Mouse (Mus musculus) MEL (cell line): ENCODE measurements around the gene Afg1l. TPM values are rescaled to one million over a fixed set of nuclear protein-coding genes. Genes with fewer than 3 reads are reported as not detected.

Experiments
- DNase-seq: peaks from one replicate; pipeline ENCODE4 v3.0.0; 2011; ENCODE audit warnings: low read depth, low spot score
- H3K27ac ChIP-seq: 2 replicates; pipeline ENCODE4 v1.5.1; 2012; ENCODE audit warnings: low read depth, mild to moderate bottlenecking, control low read depth, low read length, moderate library complexity; ENCODE audit not compliant: control insufficient read depth
- H3K27me3 ChIP-seq, 2 experiments: fragments of 150-350 bp in 1 of 2; sonication (generic) in 1 of 2; 2 replicates each; pipeline ENCODE4 v1.6.1; 2012; ENCODE audit warnings: low read length in 2 of 2, mild to moderate bottlenecking in 2 of 2, improper control_type of control experiment in 1 of 2, moderate library complexity in 1 of 2; ENCODE audit not compliant: insufficient read depth in 2 of 2, control insufficient read depth in 1 of 2
- H3K36me3 ChIP-seq, 2 experiments: 2 replicates each; pipeline ENCODE4 v1.6.1; 2012 to 2014; ENCODE audit warnings: low read length in 2 of 2, improper control_type of control experiment in 1 of 2, inconsistent platforms in 1 of 2, mild to moderate bottlenecking in 1 of 2; ENCODE audit not compliant: insufficient read depth in 2 of 2, control insufficient read depth in 1 of 2
- H3K4me1 ChIP-seq, 2 experiments: fragments of 150-350 bp in 1 of 2; sonication (generic) in 1 of 2; 2 replicates each; pipeline ENCODE4 v1.6.1; 2012; ENCODE audit warnings: low read length in 2 of 2, improper control_type of control experiment in 1 of 2, mild to moderate bottlenecking in 1 of 2; ENCODE audit not compliant: insufficient read depth in 2 of 2, control insufficient read depth in 1 of 2
- H3K4me3 ChIP-seq, 2 experiments: fragments of 150-350 bp in 1 of 2; sonication (generic) in 1 of 2; 2 replicates each; pipeline ENCODE4 v1.5.1; 2012; ENCODE audit warnings: low read depth in 2 of 2, low read length in 2 of 2, mild to moderate bottlenecking in 2 of 2, moderate library complexity in 2 of 2, control low read depth in 1 of 2, improper control_type of control experiment in 1 of 2; ENCODE audit not compliant: control insufficient read depth in 1 of 2, insufficient read depth in 1 of 2
- H3K79me2 ChIP-seq: 2 replicates; pipeline ENCODE4 v1.6.1; 2012; ENCODE audit warnings: mild to moderate bottlenecking, low read length, moderate library complexity; ENCODE audit not compliant: control insufficient read depth, poor library complexity, insufficient read depth
- H3K9ac ChIP-seq: 2 replicates; pipeline ENCODE4 v1.6.1; 2012; ENCODE audit warnings: low read depth, mild to moderate bottlenecking, control low read depth, low read length, moderate library complexity; ENCODE audit not compliant: control insufficient read depth, poor library complexity, severe bottlenecking
- H3K9me3 ChIP-seq: fragments of 150-350 bp; sonication (generic); replicated peaks from 2 replicates; pipeline ENCODE4 v1.6.1; 2012; ENCODE audit warnings: mild to moderate bottlenecking, low read length, improper control_type of control experiment, moderate library complexity; ENCODE audit not compliant: insufficient read depth
- CHD1 ChIP-seq: IDR thresholded peaks from 2 replicates; pipeline ENCODE4 v1.6.1; 2012; ENCODE audit warnings: low read depth, mild to moderate bottlenecking, inconsistent platforms, low read length, improper control_type of control experiment
- CHD2 ChIP-seq: IDR thresholded peaks from 2 replicates; pipeline ENCODE4 v1.6.1; 2011; ENCODE audit warnings: low read length, improper control_type of control experiment
- CTCF ChIP-seq, 3 experiments: IDR thresholded peaks in 2 of 3; conservative IDR thresholded peaks in 1 of 3; 2 replicates each; pipeline ENCODE4 v1.5.1; 2011 to 2012; ENCODE audit warnings: low read length in 3 of 3, low read depth in 2 of 3, mild to moderate bottlenecking in 2 of 3, improper control_type of control experiment in 1 of 3, inconsistent platforms in 1 of 3, mixed read lengths in 1 of 3, moderate library complexity in 1 of 3; ENCODE audit not compliant: control insufficient read depth in 1 of 3, insufficient read depth in 1 of 3, poor library complexity in 1 of 3, severe bottlenecking in 1 of 3
- E2F4 ChIP-seq: IDR thresholded peaks from 2 replicates; pipeline ENCODE4 v1.6.1; 2011; ENCODE audit warnings: low read depth, low read length, improper control_type of control experiment, borderline replicate concordance
- ELF1 ChIP-seq: IDR thresholded peaks from 2 replicates; pipeline ENCODE4 v1.6.1; 2014; ENCODE audit warnings: low read depth, mild to moderate bottlenecking, inconsistent platforms, low read length, improper control_type of control experiment, moderate library complexity
- EP300 ChIP-seq, 2 experiments: IDR thresholded peaks; 2 replicates each; pipeline ENCODE4 v1.6.1; 2011; ENCODE audit warnings: improper control_type of control experiment in 2 of 2, low read length in 2 of 2, low read depth in 1 of 2, mild to moderate bottlenecking in 1 of 2
- ETS1 ChIP-seq: IDR thresholded peaks from 2 replicates; pipeline ENCODE4 v1.6.1; 2012; ENCODE audit warnings: low read depth, mild to moderate bottlenecking, inconsistent platforms, low read length, improper control_type of control experiment, moderate library complexity
- GABPA ChIP-seq: IDR thresholded peaks from 2 replicates; pipeline ENCODE4 v1.6.1; 2012; ENCODE audit warnings: low read depth, mild to moderate bottlenecking, inconsistent platforms, low read length, improper control_type of control experiment, moderate library complexity
- GATA1 ChIP-seq: IDR thresholded peaks from 2 replicates; pipeline ENCODE4 v1.6.1; 2011; ENCODE audit warnings: low read depth, low read length, improper control_type of control experiment
- HCFC1 ChIP-seq: IDR thresholded peaks from 2 replicates; pipeline ENCODE4 v1.6.1; 2012; ENCODE audit warnings: low read depth, mild to moderate bottlenecking, inconsistent platforms, low read length, improper control_type of control experiment, moderate library complexity
- KAT2A ChIP-seq: conservative IDR thresholded peaks from 2 replicates; pipeline ENCODE4 v1.6.1; 2012; ENCODE audit warnings: low read depth, low read length, improper control_type of control experiment, inconsistent platforms
- MAFK ChIP-seq: IDR thresholded peaks from 2 replicates; pipeline ENCODE4 v1.6.1; 2011; ENCODE audit warnings: low read depth, mild to moderate bottlenecking, low read length, improper control_type of control experiment, borderline replicate concordance
- MAX ChIP-seq: IDR thresholded peaks from 2 replicates; pipeline ENCODE4 v1.6.1; 2011; ENCODE audit warnings: low read length, improper control_type of control experiment
- MAZ ChIP-seq: IDR thresholded peaks from 2 replicates; pipeline ENCODE4 v1.6.1; 2012; ENCODE audit warnings: low read depth, mild to moderate bottlenecking, inconsistent platforms, low read length, improper control_type of control experiment
- MEF2A ChIP-seq: IDR thresholded peaks from 2 replicates; pipeline ENCODE4 v1.6.1; 2014; ENCODE audit warnings: low read depth, mild to moderate bottlenecking, inconsistent platforms, low read length, improper control_type of control experiment; ENCODE audit not compliant: poor library complexity, insufficient replicate concordance, severe bottlenecking; ENCODE audit errors: extremely low read depth
- MYB ChIP-seq: IDR thresholded peaks from 2 replicates; pipeline ENCODE4 v1.6.1; 2011; ENCODE audit warnings: mild to moderate bottlenecking, low read depth, low read length, improper control_type of control experiment
- MYC ChIP-seq: IDR thresholded peaks from 2 replicates; pipeline ENCODE4 v1.6.1; 2011; ENCODE audit warnings: low read depth, mild to moderate bottlenecking, low read length, improper control_type of control experiment, moderate library complexity
- POLR2AphosphoS2 ChIP-seq: IDR thresholded peaks from 2 replicates; pipeline ENCODE4 v1.6.1; 2011; ENCODE audit warnings: low read length, improper control_type of control experiment
- RAD21 ChIP-seq: IDR thresholded peaks from 2 replicates; pipeline ENCODE4 v1.6.1; 2011; ENCODE audit warnings: mild to moderate bottlenecking, low read depth, low read length, improper control_type of control experiment
- RCOR1 ChIP-seq: IDR thresholded peaks from 2 replicates; pipeline ENCODE4 v1.6.1; 2012; ENCODE audit warnings: low read depth, mild to moderate bottlenecking, inconsistent platforms, low read length, improper control_type of control experiment
- SMC3 ChIP-seq: IDR thresholded peaks from 2 replicates; pipeline ENCODE4 v1.6.1; 2011; ENCODE audit warnings: low read depth, low read length, improper control_type of control experiment
- TAL1 ChIP-seq: IDR thresholded peaks from 2 replicates; pipeline ENCODE4 v1.6.1; 2012; ENCODE audit warnings: mild to moderate bottlenecking, inconsistent platforms, low read length, moderate library complexity, mixed read lengths
- TBP ChIP-seq: IDR thresholded peaks from 2 replicates; pipeline ENCODE4 v1.8.0; 2011; ENCODE audit warnings: low read depth, low read length, improper control_type of control experiment
- TCF12 ChIP-seq: IDR thresholded peaks from 2 replicates; pipeline ENCODE4 v1.6.1; 2014; ENCODE audit warnings: low read depth, mild to moderate bottlenecking, inconsistent platforms, low read length, improper control_type of control experiment, moderate library complexity
- UBTF ChIP-seq: IDR thresholded peaks from 2 replicates; pipeline ENCODE4 v1.6.1; 2012; ENCODE audit warnings: low read depth, mild to moderate bottlenecking, inconsistent platforms, low read length, improper control_type of control experiment, moderate library complexity, borderline replicate concordance; ENCODE audit not compliant: insufficient read depth
- USF1 ChIP-seq: IDR thresholded peaks from 2 replicates; pipeline ENCODE4 v1.6.1; 2014; ENCODE audit warnings: low read depth, mild to moderate bottlenecking, inconsistent platforms, low read length, improper control_type of control experiment, moderate library complexity
- USF2 ChIP-seq, 2 experiments: IDR thresholded peaks; 2 replicates each; pipeline ENCODE4 v1.6.1; 2011 to 2012; ENCODE audit warnings: improper control_type of control experiment in 2 of 2, low read length in 2 of 2, borderline replicate concordance in 1 of 2, inconsistent platforms in 1 of 2, low read depth in 1 of 2, mild to moderate bottlenecking in 1 of 2; ENCODE audit not compliant: insufficient read depth in 1 of 2
- ZC3H11A ChIP-seq: IDR thresholded peaks from 2 replicates; pipeline ENCODE4 v1.6.1; 2012; ENCODE audit warnings: low read depth, mild to moderate bottlenecking, inconsistent platforms, low read length, improper control_type of control experiment
- ZNF384 ChIP-seq: IDR thresholded peaks from 2 replicates; pipeline ENCODE4 v1.6.1; 2012; ENCODE audit warnings: low read depth, mild to moderate bottlenecking, inconsistent platforms, low read length, improper control_type of control experiment
- polyA plus RNA-seq, 2 experiments: library from polyadenylated mRNA; stranded (reverse) in 1 of 2; unstranded in 1 of 2; fragments of >175 nt in 1 of 2; fragments of >200 nt in 1 of 2; gene quantifications; 2 replicates each; pipeline versions ENCODE4 v1.2.1 to v1.2.4; 2012; ENCODE audit warnings: low replicate concordance in 2 of 2, low read depth in 1 of 2; ENCODE audit not compliant: insufficient read length in 2 of 2, insufficient read depth in 1 of 2, missing spikeins in 1 of 2
- total RNA-seq: library from RNA; depleted of rRNA; stranded (reverse); fragments of 300-350 nt; gene quantifications from 2 replicates; pipeline ENCODE4 v1.2.3, GENCODE M21; 2012

Gene Afg1l
- total and polyA plus RNA-seq, 3 experiments = 3.4 to 3.7 TPM; not detected in 1

DNA sequence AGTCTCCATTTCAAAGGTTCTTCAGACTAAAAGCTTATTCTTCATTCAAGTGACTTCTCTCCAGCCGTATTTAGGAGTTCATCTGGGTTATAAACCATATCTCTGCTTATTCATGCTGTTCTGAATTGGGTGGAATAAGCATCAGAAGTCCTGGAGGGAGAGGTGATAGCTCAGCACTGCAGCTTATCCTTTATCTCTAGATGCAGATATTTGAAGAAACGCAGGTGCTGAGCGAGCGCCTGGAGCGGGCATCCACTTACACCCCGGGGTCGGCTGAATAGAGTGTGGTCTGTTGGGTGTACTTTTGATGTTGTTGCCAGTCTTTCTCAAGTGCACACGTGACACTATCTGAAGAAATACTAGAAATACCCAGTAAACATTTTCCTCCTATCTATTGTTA, 40.0 kb upstream of the Afg1l start:
- H3K9ac ChIP-seq = no peak overlapping the region
- H3K27ac ChIP-seq = no peak overlapping the region
- peaks cover 48% of the 10 kb centered on the region for H3K79me2 ChIP-seq

DNA sequence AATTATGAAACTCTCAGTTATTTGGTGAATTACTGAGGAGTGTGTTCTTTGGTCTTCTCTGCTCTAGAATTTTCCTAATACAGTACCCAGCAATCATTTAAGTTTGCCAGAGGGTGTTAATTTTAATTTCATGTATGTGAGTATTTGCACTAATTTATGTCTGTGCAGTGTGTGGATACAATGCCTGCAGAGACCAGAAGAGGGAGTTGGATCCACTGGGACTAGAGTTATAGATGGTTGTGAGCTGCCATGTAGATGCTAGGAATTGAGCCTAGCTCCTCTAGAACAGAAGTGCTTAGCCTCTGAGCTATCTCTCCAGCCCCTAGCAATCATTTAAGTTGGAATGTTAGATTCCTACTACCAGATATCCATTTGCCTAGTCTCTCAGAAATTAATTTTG, 35.8 kb upstream of the Afg1l start:
- H3K4me1 ChIP-seq = peaks cover 26% of the 10 kb centered on the region in 2 experiments
- H3K79me2 ChIP-seq = peaks cover 53% of the 10 kb centered on the region
- peaks cover 19 to 51% of the 10 kb centered on the region in 2 experiments for H3K36me3 ChIP-seq
- H3K9me3 ChIP-seq = no peaks in the 10 kb centered on the region
- no peak overlapping the region for H3K27ac ChIP-seq
- no peaks in the 10 kb centered on the region for H3K27me3 ChIP-seq
- no peak overlapping the region for H3K4me3 ChIP-seq
- no peak overlapping the region for H3K9ac ChIP-seq
- no peak for TF ChIP-seq TAL1
- TF ChIP-seq RAD21 = peak; percentile 14
- no peak for TF ChIP-seq HCFC1
- TF ChIP-seq MYC = no peak
- no peak for TF ChIP-seq ZC3H11A
- TF ChIP-seq POLR2AphosphoS2 = no peak
- TF ChIP-seq CHD2 = no peak
- no peak for TF ChIP-seq E2F4
- TF ChIP-seq ELF1 = no peak
- no peak for TF ChIP-seq ZNF384
- TF ChIP-seq RCOR1 = no peak
- TF ChIP-seq MAFK = no peak
- TF ChIP-seq SMC3 = peak; percentile 40
- no peak for TF ChIP-seq TCF12
- no peak for TF ChIP-seq CHD1
- TF ChIP-seq UBTF = no peak
- TF ChIP-seq MYB = no peak
- no peak for TF ChIP-seq USF1
- peak; percentile 5 to 36 (median 32); a peak in 2 of 6 replicates for TF ChIP-seq CTCF (IDR thresholded peaks at IDR 0.05 in 2 of 3, conservative IDR thresholded peaks at IDR 0.05 in 1 of 3; ENCODE audit: control insufficient read depth in 1 of 3, insufficient read depth in 1 of 3, low read depth in 2 of 3, low read length in 3 of 3, poor library complexity in 1 of 3, severe bottlenecking in 1 of 3)
- no peak for TF ChIP-seq TBP
- TF ChIP-seq USF2 (IDR thresholded peaks at IDR 0.05; ENCODE audit: borderline replicate concordance in 1 of 2, insufficient read depth in 1 of 2, low read depth in 1 of 2, low read length in 2 of 2) = no peak
- TF ChIP-seq MEF2A = no peak
- no peak for DNase-seq

More for the DNA sequence above, 40.0 kb upstream of the Afg1l start:
- DNase-seq = no peak
- peaks cover 14 to 26% of the 10 kb centered on the region in 2 experiments for H3K4me1 ChIP-seq
- TF ChIP-seq CTCF (IDR thresholded peaks at IDR 0.05 in 2 of 3, conservative IDR thresholded peaks at IDR 0.05 in 1 of 3; ENCODE audit: control insufficient read depth in 1 of 3, insufficient read depth in 1 of 3, low read depth in 2 of 3, low read length in 3 of 3, poor library complexity in 1 of 3, severe bottlenecking in 1 of 3) = no peak
- TF ChIP-seq EP300 (IDR thresholded peaks at IDR 0.05; ENCODE audit: low read depth in 1 of 2, low read length in 2 of 2) = peak; percentile 35 to 52; a peak in 2 of 4 replicates
- TF ChIP-seq USF1 = peak; percentile 68
- no peak for TF ChIP-seq KAT2A
- TF ChIP-seq GABPA = no peak
- TF ChIP-seq ETS1 = peak; percentile 39; the same call in 1 of the 2 replicates
- TF ChIP-seq TAL1 = peak; percentile 18; the same call in 1 of the 2 replicates
- TF ChIP-seq MAX = no peak
- TF ChIP-seq TCF12 = peak; percentile 47
- no peak for TF ChIP-seq MAZ
- TF ChIP-seq GATA1 = 0 out of 2 replicates have a peak, but pooled peaks have one; percentile 18
- no peak for TF ChIP-seq ELF1
- no peak for TF ChIP-seq UBTF
- peaks cover 13 to 46% of the 10 kb centered on the region in 2 experiments for H3K36me3 ChIP-seq
- no peaks in the 10 kb centered on the region for H3K27me3 ChIP-seq
- no peaks in the 10 kb centered on the region for H3K9me3 ChIP-seq
- H3K4me3 ChIP-seq = no peak overlapping the region
